Mouse (Mus musculus) forebrain, embryonic 11.5 days (tissue): ENCODE measurements around the gene Wnt5b. TPM values are rescaled to one million over a fixed set of nuclear protein-coding genes. Genes with fewer than 3 reads are reported as not detected.

ENCODE experiments used
- ATAC-seq: fragments of 200-750 bp; cut with Nextera tagmentation; replicated peaks from 2 replicates; pipeline ENCODE4 v1.8.0; 2017; ENCODE audit warnings: moderate TSS enrichment; ENCODE audit not compliant: low FRiP score
- DNase-seq: peaks from one replicate; pipeline ENCODE4 v3.0.0-alpha.2; 2017; ENCODE audit warnings: low spot score
- H3K27ac ChIP-seq: fragments of 300-500 bp; sonication (generic); 2 replicates; pipeline ENCODE4 v1.5.1; 2014; ENCODE audit warnings: low read depth, low read length
- H3K27me3 ChIP-seq: fragments of 300-500 bp; sonication (generic); 2 replicates; pipeline ENCODE4 v1.6.1; 2014; ENCODE audit warnings: mild to moderate bottlenecking, low read length, mixed read lengths; ENCODE audit not compliant: control insufficient read depth, insufficient read depth
- H3K36me3 ChIP-seq: fragments of 300-500 bp; sonication (generic); 2 replicates; pipeline ENCODE4 v1.6.1; 2014; ENCODE audit warnings: mild to moderate bottlenecking, low read length, moderate library complexity, mixed read lengths; ENCODE audit not compliant: control insufficient read depth, insufficient read depth
- H3K4me1 ChIP-seq: fragments of 300-500 bp; sonication (generic); replicated peaks from 2 replicates; pipeline ENCODE4 v1.6.1; 2014; ENCODE audit warnings: low read length, mixed read lengths; ENCODE audit not compliant: control insufficient read depth, insufficient read depth
- H3K4me2 ChIP-seq: fragments of 300-500 bp; sonication (generic); 2 replicates; pipeline ENCODE4 v1.6.1; 2014; ENCODE audit warnings: low read depth, mild to moderate bottlenecking, low read length, moderate library complexity, mixed read lengths; ENCODE audit not compliant: severe bottlenecking
- H3K4me3 ChIP-seq: fragments of 300-500 bp; sonication (generic); 2 replicates; pipeline ENCODE4 v1.5.1; 2014; ENCODE audit warnings: low read depth, low read length
- H3K9ac ChIP-seq: fragments of 300-500 bp; sonication (generic); 2 replicates; pipeline ENCODE4 v1.6.1; 2014; ENCODE audit warnings: low read length
- H3K9me3 ChIP-seq: fragments of 300-500 bp; sonication (generic); 2 replicates; pipeline ENCODE4 v1.6.1; 2016; ENCODE audit warnings: low read length, mixed read lengths; ENCODE audit not compliant: control insufficient read depth
- WGBS: fragments of 180-500 bp; shearing (Covaris S2); extraction: QIAGEN DNeasy Blood & Tissue Kit; methylation state at CpG from one replicate; pipeline ENCODE4 v1.1.7; 2014; 5-methylcytosine and 5-hydroxymethylcytosine counted together
- polyA plus RNA-seq: library from polyadenylated mRNA; unstranded; fragments of >200 nt; fragmentation: Nextera tagmentation; extraction: Ambion mirVana; gene quantifications from 2 replicates; pipeline ENCODE4 v1.2.1, GENCODE M21; 2014

Wnt5b gene
- polyA plus RNA-seq, 1 experiment from 2014 or later = 14.5 TPM

DNA sequence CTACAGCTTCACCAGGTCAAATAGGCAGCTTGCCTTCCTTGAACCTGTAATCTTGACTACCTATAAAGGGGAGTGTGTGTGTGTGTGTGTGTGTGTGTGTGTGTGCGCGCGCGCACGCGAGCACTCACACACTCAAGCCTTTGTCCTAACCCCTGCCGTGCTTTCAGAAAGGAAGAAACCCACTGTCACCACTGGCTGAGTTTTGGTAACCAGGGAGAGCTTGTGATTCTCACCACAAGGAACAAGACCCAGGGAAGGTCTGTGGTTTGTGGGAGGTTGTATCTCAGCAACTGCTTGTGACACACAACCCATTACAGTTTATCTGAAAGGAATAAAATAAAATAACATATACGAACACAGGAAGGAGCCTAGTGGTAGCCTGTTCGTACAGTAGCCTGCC, 135.6 kb downstream of the Wnt5b start:
- Histone ChIP-seq H3K9ac (no peak overlapping the region), H3K27me3 (no peaks in the 10 kb centered on the region), H3K36me3 (no peaks in the 10 kb centered on the region), H3K4me2 (no peak overlapping the region), H3K9me3 (no peaks in the 10 kb centered on the region), H3K4me1 (no peaks in the 10 kb centered on the region), H3K27ac (no peak overlapping the region), H3K4me3 (no peak overlapping the region)
- 72% methylated on average over 9 of the region's 9 CpGs for WGBS
- no peak for DNase-seq
- ATAC-seq = no peak

GRCm38 (mm10) chr6:119407818-119408217, 136.3 kb downstream of the Wnt5b start:
- Histone ChIP-seq H3K9ac (no peak overlapping the region), H3K27me3 (no peaks in the 10 kb centered on the region), H3K27ac (no peak overlapping the region), H3K4me1 (no peaks in the 10 kb centered on the region), H3K9me3 (no peaks in the 10 kb centered on the region), H3K4me3 (no peak overlapping the region), H3K4me2 (no peak overlapping the region), H3K36me3 (no peaks in the 10 kb centered on the region)
- DNase-seq (no peak), ATAC-seq (no peak)
- 63% methylated on average over 6 of the region's 6 CpGs for WGBS

DNA sequence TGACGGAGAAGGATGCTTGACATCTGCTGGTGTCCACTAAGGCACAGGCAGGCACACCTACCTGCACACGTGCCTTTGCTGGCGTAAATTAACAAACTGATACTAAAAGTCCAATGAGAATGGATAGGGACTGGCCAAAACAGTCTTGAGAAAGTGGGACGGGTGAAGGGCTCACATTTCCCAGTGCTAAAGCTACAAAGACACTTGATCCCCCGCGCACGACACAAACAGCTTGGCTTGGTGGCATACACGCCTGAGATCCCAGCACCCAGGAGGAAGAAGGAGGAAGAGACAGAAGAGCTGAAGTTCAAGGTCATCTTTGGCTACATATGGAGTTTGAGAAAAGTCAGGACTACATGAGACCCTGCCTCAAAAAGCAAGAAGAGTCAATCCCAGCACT, 137.6 kb downstream of the Wnt5b start:
- H3K27me3 ChIP-seq = no peaks in the 10 kb centered on the region
- H3K4me1 ChIP-seq = no peaks in the 10 kb centered on the region
- H3K9me3 ChIP-seq = no peaks in the 10 kb centered on the region
- DNase-seq (no peak), ATAC-seq (no peak)
- WGBS = 89% methylated on average over 8 of the region's 8 CpGs
- no peak overlapping the region for H3K27ac ChIP-seq
- H3K4me3 ChIP-seq = no peak overlapping the region
- no peaks in the 10 kb centered on the region for H3K36me3 ChIP-seq
- H3K4me2 ChIP-seq = no peak overlapping the region
- H3K9ac ChIP-seq = no peak overlapping the region

GRCm38 (mm10) chr6:119405310-119405709, 138.8 kb downstream of the Wnt5b start:
- Histone ChIP-seq H3K27me3 (no peaks in the 10 kb centered on the region), H3K27ac (no peak overlapping the region)

DNA sequence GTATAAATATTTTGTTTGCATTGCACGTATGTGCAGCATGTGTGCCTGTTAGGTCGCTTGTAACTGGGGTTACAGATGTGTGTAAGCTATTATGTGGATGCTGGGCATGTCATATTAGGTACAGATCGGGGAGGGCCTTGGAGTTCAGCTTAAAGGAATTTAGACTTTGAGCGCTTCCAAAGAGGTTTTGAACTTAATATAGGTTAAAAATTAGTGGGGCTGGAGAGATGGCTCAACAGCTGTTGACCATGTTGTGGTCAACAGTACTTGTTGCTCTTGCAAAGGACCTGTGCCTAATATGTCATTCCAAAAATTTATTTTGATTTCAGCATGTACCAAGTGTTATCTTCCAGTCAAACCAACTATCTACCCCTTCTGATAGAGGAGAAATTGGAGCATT, 139.3 kb downstream of the Wnt5b start:
- 93% methylated on average over 4 of the region's 4 CpGs for WGBS
- DNase-seq = no peak
- no peak overlapping the region for H3K4me3 ChIP-seq
- H3K36me3 ChIP-seq = no peaks in the 10 kb centered on the region
- ATAC-seq = no peak
- no peaks in the 10 kb centered on the region for H3K9me3 ChIP-seq
- no peak overlapping the region for H3K9ac ChIP-seq
- H3K4me2 ChIP-seq = no peak overlapping the region
- H3K27ac ChIP-seq = no peak overlapping the region
- no peaks in the 10 kb centered on the region for H3K27me3 ChIP-seq
- H3K4me1 ChIP-seq = no peaks in the 10 kb centered on the region

More at GRCm38 (mm10) chr6:119405310-119405709, 138.8 kb downstream of the Wnt5b start:
- H3K4me2 ChIP-seq = no peak overlapping the region
- ATAC-seq = no peak
- H3K36me3 ChIP-seq = no peaks in the 10 kb centered on the region
- DNase-seq = no peak
- no peaks in the 10 kb centered on the region for H3K4me1 ChIP-seq
- no peaks in the 10 kb centered on the region for H3K9me3 ChIP-seq
- WGBS = 90% methylated on average over 7 of the region's 7 CpGs
- no peak overlapping the region for H3K9ac ChIP-seq
- H3K4me3 ChIP-seq = no peak overlapping the region

DNA sequence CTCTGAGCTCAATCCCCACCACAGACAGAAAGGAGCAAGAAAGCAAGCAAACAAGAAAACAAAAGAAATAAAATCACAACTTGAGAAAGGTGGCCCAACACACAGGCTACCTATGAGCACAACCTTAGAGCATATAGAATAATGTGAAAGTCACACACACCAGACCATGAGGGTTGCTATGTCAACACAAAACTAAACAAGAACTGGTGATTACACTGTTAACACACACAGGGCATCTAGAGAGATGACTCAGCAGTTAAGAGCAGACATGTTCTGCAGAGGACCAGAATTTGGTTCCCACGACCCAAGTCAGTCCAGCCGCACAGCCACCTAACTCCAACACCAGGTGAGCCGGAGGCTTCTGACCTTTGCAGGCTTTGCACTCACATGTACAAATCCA, 141.2 kb downstream of the Wnt5b start:
- no peak overlapping the region for H3K27ac ChIP-seq
- no peak for DNase-seq
- no peaks in the 10 kb centered on the region for H3K27me3 ChIP-seq
- 89% methylated on average over 3 of the region's 3 CpGs for WGBS
- no peaks in the 10 kb centered on the region for H3K36me3 ChIP-seq
- H3K4me1 ChIP-seq = no peaks in the 10 kb centered on the region
- no peak overlapping the region for H3K9ac ChIP-seq
- H3K4me2 ChIP-seq = no peak overlapping the region
- no peak for ATAC-seq
- H3K4me3 ChIP-seq = no peak overlapping the region
- H3K9me3 ChIP-seq = no peaks in the 10 kb centered on the region

DNA sequence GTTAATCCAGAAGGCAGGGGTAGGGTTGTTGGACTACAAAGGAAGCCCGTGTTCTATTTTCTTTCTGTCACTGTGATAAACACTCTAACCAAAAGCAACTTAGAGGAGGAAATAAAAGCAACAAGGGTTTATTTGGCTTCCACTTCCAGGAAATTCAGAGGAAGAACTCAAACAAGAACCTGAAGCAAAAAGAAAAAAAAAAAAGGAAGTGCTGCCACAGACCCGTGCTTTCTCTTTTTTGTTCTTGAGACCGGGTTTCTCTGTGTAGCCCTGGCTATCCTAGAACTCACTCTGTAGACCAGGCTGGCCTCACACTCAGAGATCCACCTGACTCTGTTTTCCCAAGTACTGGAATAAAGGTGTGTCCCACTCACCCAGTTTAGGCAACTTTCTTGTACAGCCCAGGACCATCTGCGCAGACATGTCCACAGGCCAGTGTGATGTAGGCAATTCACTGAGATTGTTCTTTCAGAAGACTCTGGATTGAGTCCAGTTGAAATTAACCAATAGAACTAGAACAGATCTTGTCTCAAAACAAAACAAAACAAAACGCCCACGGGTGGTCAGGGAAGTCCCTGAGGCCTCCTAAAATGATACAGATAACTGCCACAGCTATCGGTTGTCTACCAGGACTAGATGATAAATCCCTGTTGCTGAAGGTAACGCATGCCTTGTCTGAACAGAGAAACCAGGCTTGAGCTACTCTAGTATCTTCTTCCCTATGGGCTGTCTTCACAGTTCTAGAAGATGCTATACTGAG, 142.4 kb downstream of the Wnt5b start:
- Histone ChIP-seq H3K4me3 (no peak overlapping the region), H3K36me3 (no peaks in the 10 kb centered on the region), H3K9me3 (no peaks in the 10 kb centered on the region), H3K27me3 (no peaks in the 10 kb centered on the region), H3K4me1 (no peaks in the 10 kb centered on the region), H3K27ac (no peak overlapping the region), H3K9ac (no peak overlapping the region), H3K4me2 (no peak overlapping the region)
- ATAC-seq = no peak
- DNase-seq = no peak
- WGBS = 89% methylated on average over 8 of the region's 8 CpGs

GRCm38 (mm10) chr6:119400649-119401048, 143.5 kb downstream of the Wnt5b start:
- DNase-seq (no peak), ATAC-seq (no peak)
- Histone ChIP-seq H3K9ac (no peak overlapping the region), H3K4me3 (no peak overlapping the region), H3K9me3 (no peaks in the 10 kb centered on the region), H3K36me3 (no peaks in the 10 kb centered on the region), H3K27me3 (no peaks in the 10 kb centered on the region), H3K4me1 (no peaks in the 10 kb centered on the region), H3K27ac (no peak overlapping the region), H3K4me2 (no peak overlapping the region)
- WGBS = 90% methylated on average over 3 of the region's 3 CpGs

- WGBS = 89% methylated on average over 3 of the region's 3 CpGs
- no peak overlapping the region for H3K4me2 ChIP-seq
- no peak overlapping the region for H3K4me3 ChIP-seq
- no peak overlapping the region for H3K27ac ChIP-seq
- no peaks in the 10 kb centered on the region for H3K9me3 ChIP-seq
- no peak for DNase-seq
- no peaks in the 10 kb centered on the region for H3K27me3 ChIP-seq
- H3K36me3 ChIP-seq = no peaks in the 10 kb centered on the region
- H3K4me1 ChIP-seq = no peaks in the 10 kb centered on the region
- H3K9ac ChIP-seq = no peak overlapping the region
- ATAC-seq = no peak
These were observed 144.8 kb downstream of the Wnt5b start for GRCm38 (mm10) chr6:119399371-119399770.
